32 mouse cellular contexts compared by ENCODE assay signal in the genomic region with DNA sequence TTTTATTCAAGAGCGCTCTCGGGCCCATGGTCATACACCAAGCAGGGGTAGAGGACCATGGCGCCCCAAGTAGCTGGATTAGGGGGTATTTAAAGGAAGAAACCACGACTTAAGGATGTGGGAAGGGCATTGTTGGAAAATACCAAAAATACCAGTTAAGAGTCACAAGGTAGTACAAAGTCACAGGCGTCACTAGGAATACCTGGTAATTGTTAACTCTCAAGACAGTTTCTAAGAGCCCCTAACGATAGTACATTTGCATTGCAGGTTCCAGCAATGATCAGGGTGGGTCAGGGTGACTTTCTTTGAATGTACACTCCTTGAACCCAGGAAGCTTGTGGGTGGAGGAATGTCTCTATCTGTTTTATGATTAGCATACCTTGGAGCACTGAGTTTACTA. TPM values are rescaled to one million over a fixed set of nuclear protein-coding genes. Genes with fewer than 3 reads are reported as not detected.
"Had no signal": no experiment of that assay in that cellular context is flagged by ENCODE, and none has a peak within 500 bp of the region (broad histone marks: within the 10 kb centered on the region; RNA-seq: fewer than 3 reads in every experiment).

No protein-coding gene starts in this region.

RNA-seq across cellular contexts. Expression of a gene that starts 31.3 kb away (rescaled TPM):
- total RNA-seq: left cerebral cortex, postnatal 4 days; megakaryocyte progenitor cell, adult 5-6 weeks; megakaryocyte, adult 5-6 weeks; midbrain, postnatal 0 days; monocyte, adult 5-6 weeks had no signal
- polyA plus RNA-seq: limb, embryonic 10.5 days; limb, embryonic 12.5 days; limb, embryonic 13.5 days; limb, embryonic 14.5 days; limb, embryonic 15.5 days; liver, adult 2 months; liver, embryonic 11.5 days; liver, embryonic 12.5 days; liver, embryonic 13.5 days; liver, embryonic 14.5 days; liver, embryonic 15.5 days; liver, embryonic 16.5 days; liver, postnatal 0 days; lung, adult 2 months; lung, embryonic 14.5 days; lung, embryonic 15.5 days; lung, embryonic 16.5 days; macrophage; midbrain, embryonic 10.5 days; midbrain, embryonic 11.5 days; midbrain, embryonic 12.5 days; midbrain, embryonic 13.5 days; midbrain, embryonic 15.5 days; midbrain, embryonic 16.5 days; midbrain, postnatal 0 days; myocyte; neural tube, embryonic 11.5 days; neural tube, embryonic 12.5 days had no signal
